Mouse (Mus musculus): ENCODE results near the gene Tuba1a. TPM values are rescaled to one million over a fixed set of nuclear protein-coding genes. Genes with fewer than 3 reads are reported as not detected.

Tuba1a gene
- polyA plus RNA-seq, 1 experiment from 2014 or later: 17,671 TPM

GRCm38 (mm10) chr15:98901530-98901929 lies 52.0 kb downstream of the Tuba1a start:
- H3K4me1 ChIP-seq: peaks cover 5% of the 10 kb centered on the region
- ATAC-seq (replicated peaks): no peak
- no peak overlapping the region for H3K27ac ChIP-seq
- peaks cover 19% of the 10 kb centered on the region; the same call in 1 of the 2 replicates for H3K36me3 ChIP-seq (replicated peaks)
- no peak overlapping the region for H3K9ac ChIP-seq
- no peaks in the 10 kb centered on the region for H3K9me3 ChIP-seq
- peaks cover 24% of the 10 kb centered on the region for H3K27me3 ChIP-seq (replicated peaks)
- H3K4me3 ChIP-seq: no peak overlapping the region
- 66% methylated on average over 1 of the region's 1 CpGs for WGBS
- H3K4me2 ChIP-seq: no peak overlapping the region

Other genes starting within 250 kb of the Tuba1a start
- 6.8 and 8.5 TPM in 2 replicates for gene Ccdc65, start 245.5 kb downstream of the Tuba1a start, polyA plus RNA-seq (2015; fragmentation: Nextera tagmentation; extraction: Ambion mirVana)
- gene Fkbp11, start 225.5 kb downstream of the Tuba1a start, polyA plus RNA-seq (2015; fragmentation: Nextera tagmentation; extraction: Ambion mirVana): 3.8 and 4.6 TPM in 2 replicates
- gene Arf3, start 190.5 kb downstream of the Tuba1a start, polyA plus RNA-seq (2015; fragmentation: Nextera tagmentation; extraction: Ambion mirVana): 103 and 106 TPM in 2 replicates
- 0.17 TPM in 1 of 2 replicates, not detected in the other for gene Wnt10b, start 175.6 kb downstream of the Tuba1a start, polyA plus RNA-seq (2015; fragmentation: Nextera tagmentation; extraction: Ambion mirVana)
- gene Wnt1, start 163.8 kb downstream of the Tuba1a start, polyA plus RNA-seq (2015; fragmentation: Nextera tagmentation; extraction: Ambion mirVana): 2.0 and 2.9 TPM in 2 replicates
- gene Ddn, start 144.2 kb downstream of the Tuba1a start, polyA plus RNA-seq (2015; fragmentation: Nextera tagmentation; extraction: Ambion mirVana): 0.52 and 0.81 TPM in 2 replicates
- 72.7 and 84.7 TPM in 2 replicates for gene Prkag1, start 122.2 kb downstream of the Tuba1a start, polyA plus RNA-seq (2015; fragmentation: Nextera tagmentation; extraction: Ambion mirVana)
- 11.9 and 13.5 TPM in 2 replicates for gene Kmt2d, start 82.5 kb downstream of the Tuba1a start, polyA plus RNA-seq (2015; fragmentation: Nextera tagmentation; extraction: Ambion mirVana)
- gene Rhebl1, start 59.2 kb downstream of the Tuba1a start, polyA plus RNA-seq (2015; fragmentation: Nextera tagmentation; extraction: Ambion mirVana): 35.5 and 35.9 TPM in 2 replicates
- 0.35 and 0.73 TPM in 2 replicates for gene Dhh, start 55.2 kb downstream of the Tuba1a start, polyA plus RNA-seq (2015; fragmentation: Nextera tagmentation; extraction: Ambion mirVana)
- gene Lmbr1l, start 35.5 kb downstream of the Tuba1a start, polyA plus RNA-seq (2015; fragmentation: Nextera tagmentation; extraction: Ambion mirVana): 35.5 and 38.3 TPM in 2 replicates
- gene Tuba1b, start 19.1 kb downstream of the Tuba1a start, polyA plus RNA-seq (2015; fragmentation: Nextera tagmentation; extraction: Ambion mirVana): 1,136 and 1,188 TPM in 2 replicates
- gene Gm49450, start 152 bp downstream of the Tuba1a start, polyA plus RNA-seq (2015; fragmentation: Nextera tagmentation; extraction: Ambion mirVana): not detected in 2 replicates
- gene Tuba1c, start 76.2 kb upstream of the Tuba1a start, polyA plus RNA-seq (2015; fragmentation: Nextera tagmentation; extraction: Ambion mirVana): 16.4 and 20.5 TPM in 2 replicates
- gene Prph, start 101.5 kb upstream of the Tuba1a start, polyA plus RNA-seq (2015; fragmentation: Nextera tagmentation; extraction: Ambion mirVana): 5.7 and 10.3 TPM in 2 replicates
- gene Troap, start 120.9 kb upstream of the Tuba1a start, polyA plus RNA-seq (2015; fragmentation: Nextera tagmentation; extraction: Ambion mirVana): 4.9 and 6.6 TPM in 2 replicates
- gene C1ql4, start 134.1 kb upstream of the Tuba1a start, polyA plus RNA-seq (2015; fragmentation: Nextera tagmentation; extraction: Ambion mirVana): 12.4 and 15.3 TPM in 2 replicates
- 2.0 and 2.1 TPM in 2 replicates for gene Dnajc22, start 139.5 kb upstream of the Tuba1a start, polyA plus RNA-seq (2015; fragmentation: Nextera tagmentation; extraction: Ambion mirVana)
- 33.0 and 35.4 TPM in 2 replicates for gene Spats2, start 172.2 kb upstream of the Tuba1a start, polyA plus RNA-seq (2015; fragmentation: Nextera tagmentation; extraction: Ambion mirVana)

Data from midbrain, embryonic 15.5 days (tissue).